Mouse (Mus musculus) heart, adult 18-20 months (tissue): ENCODE measurements at regions not wholly inside any gene's neighbourhood (a gene's known extent, or its start where the extent isn't known, plus 50 kb on each side); places are given as distances from the start of the nearest gene placed in this dataset.

Experiments used
- DNase-seq, 2 experiments: peaks; one replicate each; pipeline ENCODE4 v3.0.0; 2021 to 2022; ENCODE audit warnings: mixed read lengths in 1 of 2

DNA sequence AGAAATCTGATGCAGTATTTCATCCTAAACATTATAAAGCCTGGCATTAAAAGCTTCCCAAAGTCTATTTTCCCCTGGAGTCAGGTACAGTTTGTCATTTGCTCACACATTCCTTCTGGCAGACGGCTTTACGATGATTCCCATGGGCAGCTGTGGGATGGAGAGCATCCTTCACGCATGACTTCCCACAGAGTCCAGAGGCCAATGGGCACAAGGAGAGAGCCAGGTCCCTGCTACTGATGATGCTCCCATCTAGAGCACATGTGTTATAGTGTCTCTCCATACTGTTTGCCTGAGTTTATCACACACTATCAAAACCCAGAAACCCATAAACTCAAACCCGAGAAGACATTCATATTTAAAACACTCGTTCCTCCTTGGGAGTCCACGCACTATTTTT, 270.8 kb upstream of the Noct start:
- no peak for DNase-seq

DNA sequence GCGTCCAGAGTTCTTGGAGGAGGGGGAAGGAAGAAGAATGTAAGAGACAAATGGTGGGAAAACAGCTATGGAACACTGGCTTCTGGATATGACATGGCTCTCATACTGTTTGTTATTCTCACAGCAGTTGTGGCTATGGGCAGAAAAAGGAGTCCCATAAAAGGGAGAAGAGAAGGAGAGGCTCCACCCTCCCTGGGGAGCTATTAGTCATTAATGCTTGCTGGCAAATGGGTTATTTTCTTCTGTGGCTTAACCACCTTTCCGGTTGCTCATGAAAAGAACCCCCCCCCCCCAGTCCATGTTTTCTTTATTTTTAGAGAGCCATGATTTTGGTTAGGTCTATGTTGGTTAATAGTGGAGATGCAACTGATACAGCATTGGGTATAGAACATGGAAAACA, 253.9 kb upstream of the Noct start:
- DNase-seq = no peak

DNA sequence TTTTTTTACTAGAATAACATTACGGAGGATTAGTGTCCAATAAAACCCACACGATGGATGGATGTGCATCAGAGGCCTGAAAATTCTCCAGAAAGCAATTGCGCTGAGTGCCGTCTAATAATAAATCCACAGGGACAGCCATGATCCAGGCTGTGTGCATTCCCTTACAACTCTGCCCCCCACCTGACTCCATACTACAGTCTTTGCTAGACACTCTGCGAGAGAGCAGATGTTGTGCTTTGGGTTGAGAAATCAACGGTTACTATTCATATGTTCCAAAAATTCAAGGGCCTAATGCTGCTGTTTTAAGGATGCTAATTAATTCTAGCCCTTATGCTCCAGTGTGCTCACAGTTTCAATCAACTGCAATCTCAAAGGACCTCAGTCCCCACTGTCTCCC, 251.2 kb upstream of the Noct start:
- no peak for DNase-seq

DNA sequence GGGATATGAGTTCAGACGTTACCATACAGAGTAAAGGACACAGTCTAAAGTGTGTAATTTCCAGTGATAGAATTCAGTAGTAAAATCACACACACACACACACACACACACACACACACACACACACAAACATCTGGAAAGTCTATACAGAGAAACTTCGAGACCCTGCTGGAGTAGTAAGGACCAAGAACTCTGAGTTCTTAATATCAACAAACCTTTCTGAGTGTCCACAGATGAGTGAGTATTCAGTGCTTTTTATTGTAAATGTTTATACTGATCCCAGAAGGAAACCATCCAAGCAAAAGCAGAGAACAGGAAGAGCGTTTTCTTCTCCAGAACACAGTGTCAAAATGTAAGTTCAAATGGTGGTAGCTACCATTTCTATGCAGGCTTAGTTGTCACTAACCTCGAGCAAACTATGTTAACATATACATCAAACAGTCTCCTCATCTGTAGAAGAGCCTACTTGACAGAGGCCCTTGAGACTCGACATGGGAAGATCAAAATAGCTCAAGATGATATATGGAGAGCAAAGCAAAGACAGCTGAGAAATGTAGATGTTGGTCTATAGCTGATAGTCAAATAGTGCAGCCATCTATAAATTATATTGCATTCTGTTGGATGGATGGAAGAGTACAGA, 248.0 kb upstream of the Noct start:
- DNase-seq = no peak

DNA sequence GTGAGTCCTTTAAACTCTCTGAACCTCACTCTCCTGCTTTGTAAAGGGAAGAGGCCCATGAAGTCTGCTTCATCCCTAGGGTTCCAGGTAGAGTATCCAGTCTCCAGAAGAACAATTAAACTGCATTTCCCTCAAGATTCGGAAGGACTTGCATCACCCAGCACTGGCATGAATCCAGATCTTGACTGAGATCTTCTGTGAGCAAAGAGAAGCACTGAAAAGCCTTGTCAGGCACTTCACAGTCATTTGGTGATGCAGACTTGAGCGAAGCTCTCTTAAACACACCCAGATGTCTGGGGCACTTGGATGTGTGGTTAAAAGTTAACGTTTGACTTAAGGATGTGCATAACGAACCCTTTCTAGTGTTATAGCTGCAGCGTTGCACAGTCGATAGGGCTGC, 247.4 kb upstream of the Noct start:
- DNase-seq = no peak

DNA sequence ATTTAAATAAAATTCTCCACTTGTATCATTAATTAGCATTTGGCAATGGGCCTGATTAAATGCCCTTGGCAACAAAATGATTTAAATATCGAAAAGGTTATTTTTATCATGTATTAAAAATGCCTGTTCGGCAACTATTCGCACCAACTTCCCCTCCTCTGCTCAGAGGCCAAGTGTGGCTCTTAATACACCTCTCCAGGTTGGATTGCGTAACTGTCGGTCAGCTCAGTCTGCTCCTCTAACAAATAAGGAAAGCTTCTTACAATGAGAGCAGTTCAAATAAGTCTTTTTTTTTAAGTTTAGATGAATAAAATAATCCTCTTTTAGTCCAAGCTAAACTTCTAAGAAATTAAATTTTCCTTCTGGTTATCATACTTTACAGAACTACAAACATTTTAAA, 245.6 kb upstream of the Noct start:
- no peak for DNase-seq

DNA sequence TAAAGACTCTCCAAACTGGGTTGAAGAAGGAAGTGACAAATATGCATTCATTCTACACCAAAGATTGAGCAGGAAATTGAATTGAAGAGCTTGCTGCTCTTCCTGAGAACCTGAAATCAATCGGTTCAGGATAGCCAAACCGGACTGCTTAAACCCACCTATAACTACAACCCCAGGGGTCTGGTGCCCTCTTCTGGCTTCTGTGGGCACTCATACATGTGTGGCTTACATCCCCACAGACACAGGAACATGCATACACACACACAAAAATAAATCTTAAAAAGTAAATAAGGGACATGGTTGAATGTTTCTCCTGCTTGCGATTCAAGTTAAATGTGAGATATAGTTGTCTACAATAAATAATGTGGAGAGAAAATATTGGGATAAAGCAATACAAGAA, 244.7 kb upstream of the Noct start:
- DNase-seq = no peak

DNA sequence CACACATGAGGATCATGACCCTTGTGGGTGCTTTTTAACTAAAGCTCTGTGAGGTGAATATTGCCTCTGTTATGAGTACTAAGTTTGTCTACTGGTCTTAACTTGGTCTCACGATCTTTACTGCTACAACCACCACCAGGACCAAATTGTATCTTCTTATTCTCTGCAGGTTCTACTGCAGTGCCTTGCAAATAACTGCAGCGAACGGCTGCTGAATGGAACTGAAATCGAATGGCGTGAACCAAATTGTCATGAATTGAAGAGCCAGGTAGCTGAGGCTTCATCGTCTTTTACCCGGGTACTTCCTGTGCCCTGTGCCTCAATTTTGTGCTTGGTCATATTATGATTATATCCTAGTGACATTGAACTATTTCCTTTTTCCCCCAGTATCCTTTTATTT, 242.5 kb upstream of the Noct start:
- no peak for DNase-seq

DNA sequence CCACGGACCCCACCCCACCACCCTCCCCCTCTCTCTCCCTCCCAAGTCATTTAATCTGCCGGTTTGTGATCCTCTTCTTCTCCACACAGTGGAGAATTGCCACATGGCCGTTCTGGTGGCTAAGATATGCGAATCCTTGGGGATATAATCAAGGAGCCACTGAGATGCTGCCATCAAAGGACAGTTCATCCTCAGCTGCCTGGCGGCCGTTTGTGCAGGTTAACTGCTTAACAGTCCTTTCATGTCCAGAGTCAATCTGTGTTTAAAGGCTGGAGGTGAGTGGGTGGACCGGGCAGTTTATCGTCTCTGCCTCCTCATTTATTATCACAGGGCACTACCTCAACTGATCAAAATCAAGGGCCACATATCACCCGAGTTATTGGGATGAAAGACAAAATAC, 241.6 kb upstream of the Noct start:
- DNase-seq = no peak

DNA sequence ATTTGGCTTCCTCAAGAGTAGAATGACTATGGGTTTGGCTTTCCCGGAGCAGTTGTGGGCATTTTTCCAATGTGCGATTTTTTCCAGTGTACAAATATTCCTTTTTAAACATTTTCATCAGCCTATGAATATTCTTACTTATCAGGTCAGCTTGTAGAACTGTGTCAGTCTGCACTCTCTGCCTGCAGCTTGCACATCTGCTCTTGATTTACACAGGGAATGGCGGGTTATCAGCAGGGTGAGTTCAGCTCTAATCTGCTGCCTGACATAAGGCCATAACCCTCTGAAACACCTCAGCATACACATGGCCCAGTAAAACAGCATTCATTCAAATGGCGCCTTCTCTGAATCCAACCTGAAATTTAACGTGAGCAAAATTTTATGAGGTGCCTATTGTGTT, 241.1 kb upstream of the Noct start:
- DNase-seq = peak; percentile 1 to 4

DNA sequence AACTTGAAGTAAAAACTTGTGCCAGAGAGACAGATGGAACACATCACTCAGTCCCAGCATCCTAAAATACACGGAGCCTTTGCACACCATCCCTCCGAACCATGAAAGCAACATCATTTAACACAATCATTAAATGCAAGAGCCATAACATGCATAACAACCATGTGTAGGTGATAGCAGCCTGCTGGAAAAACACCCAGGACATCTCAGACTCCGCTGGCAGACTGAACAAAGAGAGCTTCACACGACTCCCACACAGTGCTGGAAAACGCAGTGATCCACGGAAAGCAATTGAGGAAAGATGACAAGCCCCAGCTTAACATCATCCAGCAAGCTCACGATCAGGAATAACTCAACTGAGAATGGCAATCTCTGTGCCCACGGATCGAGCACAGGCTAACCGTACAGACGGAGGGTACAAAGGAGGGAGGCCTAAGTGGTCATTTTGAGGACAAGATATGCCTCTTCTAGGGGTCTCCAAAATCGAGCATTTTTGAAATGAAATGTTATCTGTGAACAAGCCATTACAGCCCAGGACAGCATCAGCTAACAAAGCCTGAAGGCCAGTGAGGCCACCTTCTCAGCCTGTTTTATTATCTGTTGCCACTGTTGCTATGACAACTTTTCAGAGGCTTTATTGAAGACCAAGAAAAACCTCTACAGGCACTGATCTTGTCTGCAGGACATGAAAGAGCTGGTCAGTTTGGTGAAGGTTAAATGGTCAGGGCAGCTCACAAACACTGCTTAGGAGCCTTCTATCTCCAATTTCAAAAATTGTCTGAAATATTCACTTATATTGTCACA, 240.1 kb upstream of the Noct start:
- DNase-seq = no peak

DNA sequence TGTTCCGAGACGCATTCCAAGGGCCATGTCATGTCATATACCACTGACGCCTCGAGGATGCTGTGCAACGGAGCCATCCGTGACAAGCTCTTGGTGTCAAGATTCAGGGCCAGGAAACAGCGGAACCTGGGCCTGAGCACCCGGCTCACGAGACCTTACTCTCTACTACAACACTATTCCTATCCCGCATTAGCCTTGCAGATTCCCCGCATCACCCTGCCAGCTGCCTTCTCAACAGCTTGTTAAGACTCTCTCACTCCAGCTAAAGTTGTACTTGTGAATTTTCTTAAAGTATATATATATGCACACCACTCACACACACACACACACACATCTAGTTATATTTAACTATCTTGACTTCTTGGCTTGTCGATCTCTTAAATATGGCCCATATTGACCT, 236.4 kb upstream of the Noct start:
- no peak for DNase-seq

DNA sequence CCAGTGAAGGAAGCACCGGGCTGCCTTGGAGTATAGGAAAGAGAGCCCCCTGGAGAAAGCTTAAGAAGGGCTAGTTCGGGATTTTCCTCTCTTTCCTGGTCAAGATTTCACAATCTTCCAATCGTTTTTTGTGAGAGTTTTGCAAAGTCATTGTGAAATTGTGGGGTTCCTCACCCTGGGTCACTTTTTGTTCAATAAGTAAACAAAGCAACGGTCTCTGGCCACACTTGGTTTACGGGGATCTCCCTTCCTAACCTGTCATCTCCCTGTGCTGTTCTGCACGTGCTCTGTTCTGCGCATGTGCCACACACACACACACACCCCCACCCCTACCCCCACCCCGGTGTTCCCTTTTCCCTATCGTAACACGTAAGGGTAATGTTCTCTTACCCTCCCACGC, 233.4 kb upstream of the Noct start:
- no peak for DNase-seq

DNA sequence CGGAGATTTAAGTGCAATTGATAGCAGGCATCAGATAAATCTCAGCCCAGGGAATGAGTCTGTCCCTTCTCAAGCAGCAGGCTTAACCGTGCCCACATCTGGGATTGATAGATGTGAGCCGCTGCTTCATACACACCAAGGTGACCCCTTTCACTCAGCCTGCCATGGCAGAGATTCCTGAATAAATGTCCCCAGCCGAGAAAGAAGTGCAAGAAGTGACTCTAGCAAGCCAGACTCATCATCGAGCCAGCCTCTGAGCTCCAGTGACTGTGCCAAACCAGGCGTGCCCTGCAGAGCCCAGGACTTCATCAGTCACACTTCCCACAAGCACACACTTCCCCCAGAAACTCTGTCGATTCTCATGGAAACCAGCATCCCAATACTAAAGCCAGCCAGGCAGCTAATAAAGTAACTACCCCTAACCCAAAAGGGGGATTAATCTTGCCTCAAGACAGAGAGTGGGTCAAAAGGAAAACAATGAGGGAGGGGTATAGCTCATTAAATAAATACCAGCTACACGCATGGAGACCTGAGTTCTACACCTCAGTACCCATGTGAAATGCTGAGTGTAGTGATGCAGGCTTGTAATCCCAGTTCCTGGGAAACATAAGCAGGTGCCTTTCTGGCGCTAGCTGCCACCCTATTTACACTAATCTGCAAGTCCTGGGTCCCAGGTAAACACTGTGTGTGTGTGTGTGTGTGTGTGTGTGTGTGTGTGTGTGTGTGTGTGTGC, 231.5 kb upstream of the Noct start:
- DNase-seq = no peak

DNA sequence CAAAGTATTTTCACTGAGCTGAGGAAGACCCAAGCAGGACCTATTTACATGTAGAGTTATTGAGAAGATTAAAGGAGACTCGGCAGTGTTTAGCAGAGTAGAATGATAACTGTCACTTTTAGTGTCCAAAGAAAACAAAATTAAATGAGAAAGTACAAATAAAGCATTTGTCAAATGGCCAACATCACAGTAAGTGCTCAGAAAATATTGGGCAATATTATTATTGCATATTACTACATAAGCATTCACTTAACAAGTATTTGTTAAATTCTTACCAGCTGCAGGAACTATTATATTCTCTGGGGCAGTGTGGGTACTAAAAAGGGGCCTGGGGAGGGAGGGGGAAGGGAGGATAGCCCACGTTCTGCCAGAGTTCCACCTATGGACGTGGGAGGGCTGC, 224.5 kb upstream of the Noct start:
- no peak for DNase-seq

DNA sequence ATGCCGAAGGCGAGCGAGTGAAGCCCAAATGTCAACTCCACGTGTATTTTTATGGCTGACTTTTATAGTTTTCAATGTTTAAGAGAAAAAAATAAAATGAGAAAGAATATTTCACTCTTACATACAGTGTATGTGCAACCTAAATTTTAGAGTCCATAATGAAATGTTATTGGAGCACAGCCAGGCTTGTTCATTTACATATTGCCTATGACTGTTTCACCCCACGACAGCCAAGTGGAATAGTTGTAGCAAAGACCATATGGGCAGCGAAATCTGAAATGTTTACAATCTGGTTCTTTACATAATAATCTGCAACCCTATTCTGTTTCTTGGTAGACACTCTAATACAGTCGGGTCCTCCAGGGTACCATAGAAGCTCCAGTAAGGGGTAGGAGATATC, 223.3 kb upstream of the Noct start:
- no peak for DNase-seq

DNA sequence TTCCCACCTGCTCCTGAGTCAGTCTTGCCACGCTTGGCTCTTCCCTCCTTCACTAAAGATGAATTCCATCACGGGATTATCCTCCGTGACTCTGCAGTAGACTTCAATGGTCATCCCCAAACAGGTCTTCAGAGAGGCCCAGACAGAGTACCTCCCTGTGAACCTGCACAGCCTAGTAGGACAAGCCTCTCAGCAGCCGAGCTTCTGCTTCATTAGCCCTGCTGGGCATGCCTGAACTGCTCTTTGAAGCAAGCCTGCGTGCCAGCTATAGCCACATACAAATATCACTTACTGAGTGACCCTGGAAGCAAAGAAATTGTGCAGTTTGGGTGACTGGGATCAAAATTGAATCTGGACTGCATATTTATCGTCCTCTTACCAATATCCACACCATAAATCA, 221.6 kb upstream of the Noct start:
- no peak for DNase-seq

DNA sequence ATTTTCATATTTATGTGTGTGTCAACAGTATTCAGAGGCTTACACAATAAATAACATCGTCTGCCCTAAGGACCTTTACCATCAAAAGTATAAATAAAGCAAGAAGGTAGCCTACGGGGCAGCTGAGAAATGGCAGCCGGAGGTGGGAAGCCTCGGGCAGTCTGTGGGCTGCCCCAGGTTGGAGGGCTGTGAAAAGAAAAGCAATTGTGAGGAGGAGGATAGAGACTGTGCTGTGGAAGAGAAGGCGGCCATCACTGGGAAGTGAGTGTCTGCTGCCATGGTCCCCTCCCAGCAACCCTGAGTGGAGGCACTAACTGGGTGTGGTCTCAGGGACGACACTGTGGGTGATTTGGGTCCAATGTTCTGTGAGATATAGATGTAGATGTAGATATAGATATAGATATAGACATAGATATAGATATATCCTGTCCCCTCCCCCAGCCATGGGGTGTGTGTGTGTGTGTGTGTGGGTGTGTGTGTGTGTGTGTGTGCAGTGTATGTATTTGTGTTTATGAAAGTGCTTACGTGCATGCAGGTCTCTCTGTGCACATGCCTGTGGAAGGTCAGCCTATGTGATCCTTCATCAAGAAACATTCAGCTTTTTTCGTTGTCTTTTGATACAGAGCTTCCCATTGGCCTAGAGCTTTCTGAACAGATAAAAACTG, 220.6 kb upstream of the Noct start:
- DNase-seq = no peak

DNA sequence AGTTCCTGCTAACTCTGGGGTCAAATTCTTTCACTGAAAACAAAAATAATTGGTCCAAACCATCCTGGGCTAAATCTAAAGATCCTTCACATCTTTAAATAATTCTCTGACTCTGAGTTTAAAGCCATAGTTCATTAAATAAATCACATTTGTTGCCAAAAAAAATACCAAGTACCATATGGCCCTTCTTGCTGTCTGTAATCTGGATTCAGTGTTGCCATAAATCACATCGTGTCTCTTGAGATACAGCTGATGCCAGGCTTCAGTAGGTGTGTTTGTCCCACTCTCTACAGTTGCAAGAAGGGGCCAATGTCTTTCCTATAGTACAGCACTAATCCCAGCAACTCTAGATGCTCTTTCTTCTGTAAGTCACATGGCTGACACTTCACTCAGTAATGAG, 220.0 kb upstream of the Noct start:
- no peak for DNase-seq

DNA sequence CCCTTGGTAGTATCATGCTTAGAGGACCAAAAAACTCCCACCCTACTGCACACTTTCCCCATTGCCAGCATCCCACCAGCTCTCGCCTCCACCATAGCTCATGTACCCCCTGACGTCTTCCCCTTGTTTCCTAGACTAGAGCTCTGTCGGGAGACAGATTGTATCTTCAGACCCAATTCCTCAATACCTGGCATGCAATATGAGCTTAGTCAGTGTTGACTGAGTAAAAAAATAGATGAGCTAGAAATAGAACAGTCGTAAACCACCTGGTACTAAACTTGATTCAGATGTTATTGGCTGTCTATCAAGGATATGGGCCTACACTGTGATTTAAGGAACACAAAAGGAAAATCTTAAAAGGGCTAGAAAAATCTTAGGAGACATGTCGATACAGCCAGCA, 215.1 kb upstream of the Noct start:
- DNase-seq = no peak

DNA sequence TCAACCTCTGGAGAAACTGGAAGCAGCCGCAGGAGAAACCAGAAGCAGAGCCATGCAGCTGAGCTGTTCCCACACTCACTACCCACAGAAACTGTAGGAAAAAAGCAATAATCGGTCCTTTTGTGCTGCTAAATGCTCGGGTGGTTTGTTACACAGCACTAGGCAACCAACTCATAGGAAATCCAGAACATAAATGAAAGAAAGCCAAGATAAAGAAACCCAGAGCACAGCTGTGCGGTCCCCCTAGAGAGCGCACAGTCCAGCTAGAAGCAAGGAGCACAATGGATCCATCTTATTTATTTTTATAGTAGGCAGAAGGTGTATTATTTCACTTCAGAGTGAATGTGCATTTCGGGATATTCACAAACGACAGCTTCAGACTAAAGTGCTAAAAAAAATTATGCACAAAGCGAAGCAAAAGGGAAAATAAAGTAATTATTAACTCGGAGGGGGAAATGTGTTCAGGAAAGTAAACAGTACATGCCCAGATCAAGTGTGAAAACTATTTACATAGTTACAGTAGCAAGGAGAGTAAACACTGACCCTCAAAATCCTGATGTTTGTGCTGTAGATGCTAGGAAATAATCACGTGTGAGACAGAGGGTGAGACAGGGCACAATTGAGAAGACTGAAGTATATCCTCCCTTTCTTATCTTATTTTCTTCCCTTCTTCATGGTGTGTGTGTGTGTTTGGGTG, 204.4 kb upstream of the Noct start:
- no peak for DNase-seq

DNA sequence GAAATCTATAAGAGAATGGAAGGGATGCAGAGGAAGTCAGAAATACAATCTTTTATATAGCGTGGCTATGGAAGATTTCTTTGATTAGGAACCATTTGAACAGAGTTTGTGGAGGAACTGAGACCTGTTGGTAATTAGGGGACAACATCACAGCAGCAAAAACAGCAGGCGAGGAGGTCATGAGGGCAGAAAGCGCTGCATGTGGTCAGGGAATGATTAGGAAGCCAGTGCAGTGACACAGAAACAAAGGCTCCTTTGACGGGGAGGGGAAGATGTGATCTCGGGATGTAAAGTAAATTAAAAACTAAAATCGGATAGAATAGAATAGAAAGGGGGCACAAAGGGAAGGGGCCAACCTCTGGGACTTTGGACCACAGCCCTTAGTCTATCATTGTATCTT, 199.6 kb upstream of the Noct start:
- no peak for DNase-seq

DNA sequence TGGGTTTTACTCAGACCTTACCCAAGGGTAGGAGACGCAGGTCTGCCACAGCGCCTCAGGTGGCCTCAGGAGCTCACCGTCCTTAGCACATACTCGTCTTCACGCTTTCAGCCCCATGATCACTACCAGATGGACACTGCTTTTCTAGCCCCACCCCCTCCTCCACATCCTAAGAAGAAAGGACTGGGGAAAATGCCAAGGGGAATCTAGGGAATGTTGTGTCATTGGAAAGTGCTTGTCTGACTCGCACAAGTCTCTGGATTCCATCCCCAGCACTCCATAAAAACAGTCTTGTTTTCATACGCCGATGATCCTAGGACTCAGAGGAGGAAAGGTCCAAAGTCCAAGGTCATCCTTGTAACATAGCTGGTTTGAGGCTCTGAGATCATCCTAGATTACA, 192.4 kb upstream of the Noct start:
- DNase-seq = peak; percentile 8 to 10
